17 mouse cellular contexts compared by ENCODE assay signal in genomic region chr7:76650984-76651383, GRCm38 (mm10).
DNase-seq lines count a peak whose midpoint lies in the region; ATAC-seq and TF ChIP-seq lines count a peak whose summit lies in the region.
"Had no signal": no experiment of that assay in that cellular context is flagged by ENCODE, and none has a peak within 500 bp of the region (broad histone marks: within the 10 kb centered on the region; RNA-seq: fewer than 3 reads in every experiment).

No protein-coding gene starts in this region.

- no peak for DNase-seq in lung, adult 2 months
- DNase-seq in left cerebral cortex, postnatal 36 days (ENCODE audit: low spot score in 2 of 2), result no peak
- DNase-seq in adrenal gland, postnatal 36 days, result no peak
- DNase-seq: adrenal gland, postnatal 14 days; cerebellum, adult 2 months; cerebellum, postnatal 10 days; gastrocnemius, postnatal 36 days; heart, adult 11 months; heart, postnatal 36 days had no signal

- no peaks in the 10 kb centered on the region for H3K27me3 ChIP-seq in intestine, embryonic 15.5 days (replicated peaks)
- no peaks in the 10 kb centered on the region for H3K27me3 ChIP-seq in intestine, postnatal 0 days (replicated peaks; ENCODE audit: control insufficient read depth, insufficient read depth, low read length)
- no peaks in the 10 kb centered on the region for H3K27me3 ChIP-seq in lung, embryonic 16.5 days (ENCODE audit: control insufficient read depth, insufficient read depth, low read depth, low read length)
- H3K27me3 ChIP-seq in intestine, embryonic 16.5 days (replicated peaks; ENCODE audit: control insufficient read depth, insufficient read depth, low read length), result no peaks in the 10 kb centered on the region
- H3K27me3 ChIP-seq: forebrain, embryonic 15.5 days; heart, embryonic 13.5 days; Patski had no signal

- H3K36me3 ChIP-seq in intestine, embryonic 15.5 days, result no peaks in the 10 kb centered on the region
- no peaks in the 10 kb centered on the region for H3K36me3 ChIP-seq in intestine, postnatal 0 days (ENCODE audit: control insufficient read depth, insufficient read depth)
- no peaks in the 10 kb centered on the region for H3K36me3 ChIP-seq in lung, embryonic 16.5 days (ENCODE audit: control insufficient read depth, insufficient read depth, low read length)
- H3K36me3 ChIP-seq in intestine, embryonic 16.5 days (ENCODE audit: control insufficient read depth, insufficient read depth, low read length), result no peaks in the 10 kb centered on the region
- H3K36me3 ChIP-seq: forebrain, embryonic 15.5 days; heart, embryonic 13.5 days had no signal

- intact Hi-C loops in left cerebral cortex, postnatal 36 days (cut with DNase I), result no loop called here

- WGBS in intestine, embryonic 15.5 days, result 47% methylated on average over 4 of the region's 4 CpGs
- 56% methylated on average over 4 of the region's 4 CpGs for WGBS in intestine, postnatal 0 days
- 31% methylated on average over 4 of the region's 4 CpGs for WGBS in lung, embryonic 16.5 days
- 41% methylated on average over 4 of the region's 4 CpGs for WGBS in lung, adult 2 months
- WGBS in intestine, embryonic 16.5 days, result 53% methylated on average over 4 of the region's 4 CpGs

- H3K4me2 ChIP-seq in intestine, embryonic 15.5 days (replicated peaks), result no peak overlapping the region
- H3K4me2 ChIP-seq in intestine, postnatal 0 days (replicated peaks; ENCODE audit: low read depth), result no peak overlapping the region
- H3K4me2 ChIP-seq in lung, embryonic 16.5 days (ENCODE audit: low read depth, low read length), result no peak overlapping the region
- H3K4me2 ChIP-seq in intestine, embryonic 16.5 days (ENCODE audit: low read depth, low read length), result no peak overlapping the region
- H3K4me2 ChIP-seq: forebrain, embryonic 15.5 days; heart, embryonic 13.5 days had no signal

- no peak for TF ChIP-seq POLR2A in lung, adult 2 months (IDR thresholded peaks at IDR 0.05; ENCODE audit: borderline replicate concordance, extremely low read depth, low read depth, low read length)

- ATAC-seq in intestine, embryonic 15.5 days, result peak; percentile 53
- ATAC-seq in intestine, postnatal 0 days, result no peak
- peak; percentile 95 for ATAC-seq in lung, embryonic 16.5 days (ENCODE audit: low read depth)
- peak; percentile 59; the same call in 1 of the 2 replicates for ATAC-seq in intestine, embryonic 16.5 days
- ATAC-seq: activated CD4-positive, CD25-positive, alpha-beta regulatory T cell, adult 4 months; forebrain, embryonic 15.5 days; Patski had no signal

- TF ChIP-seq CTCF in intestine, postnatal 0 days (IDR thresholded peaks at IDR 0.05; ENCODE audit: low read depth), result no peak
- no peak for TF ChIP-seq CTCF in lung, adult 2 months (IDR thresholded peaks at IDR 0.05; ENCODE audit: insufficient read depth, low read length)

- H3K4me3 ChIP-seq in intestine, embryonic 15.5 days (replicated peaks), result no peak overlapping the region
- no peak overlapping the region for H3K4me3 ChIP-seq in intestine, postnatal 0 days (ENCODE audit: low read depth, low read length)
- H3K4me3 ChIP-seq in lung, embryonic 16.5 days (ENCODE audit: low read length), result no peak overlapping the region
- no peak overlapping the region for H3K4me3 ChIP-seq in lung, adult 2 months (replicated peaks; ENCODE audit: extremely low read depth, low read depth, low read length)
- no peak overlapping the region for H3K4me3 ChIP-seq in intestine, embryonic 16.5 days (ENCODE audit: low read length)
- H3K4me3 ChIP-seq: forebrain, embryonic 15.5 days; heart, embryonic 13.5 days had no signal

- no peak overlapping the region for H3K9ac ChIP-seq in intestine, embryonic 15.5 days
- no peak overlapping the region for H3K9ac ChIP-seq in intestine, postnatal 0 days (ENCODE audit: low read depth, low read length)
- no peak overlapping the region for H3K9ac ChIP-seq in lung, embryonic 16.5 days (ENCODE audit: low read length)
- H3K9ac ChIP-seq in intestine, embryonic 16.5 days (ENCODE audit: low read depth, low read length), result no peak overlapping the region
- H3K9ac ChIP-seq: forebrain, embryonic 15.5 days; heart, embryonic 13.5 days had no signal

- H3K9me3 ChIP-seq in intestine, embryonic 15.5 days, result no peaks in the 10 kb centered on the region
- H3K9me3 ChIP-seq in intestine, postnatal 0 days (ENCODE audit: control insufficient read depth), result no peaks in the 10 kb centered on the region
- H3K9me3 ChIP-seq in lung, embryonic 16.5 days (ENCODE audit: control insufficient read depth, low read length), result no peaks in the 10 kb centered on the region
- H3K9me3 ChIP-seq in intestine, embryonic 16.5 days (ENCODE audit: control insufficient read depth, low read length), result no peaks in the 10 kb centered on the region
- H3K9me3 ChIP-seq: forebrain, embryonic 15.5 days; heart, embryonic 13.5 days had no signal

- no peaks in the 10 kb centered on the region for H3K4me1 ChIP-seq in intestine, embryonic 15.5 days (replicated peaks)
- no peaks in the 10 kb centered on the region for H3K4me1 ChIP-seq in intestine, postnatal 0 days (replicated peaks; ENCODE audit: control insufficient read depth, insufficient read depth, low read length)
- no peaks in the 10 kb centered on the region for H3K4me1 ChIP-seq in lung, embryonic 16.5 days (replicated peaks; ENCODE audit: control insufficient read depth, insufficient read depth, low read length)
- H3K4me1 ChIP-seq in lung, adult 2 months (ENCODE audit: control insufficient read depth, insufficient read depth, low read length), result no peaks in the 10 kb centered on the region
- H3K4me1 ChIP-seq in intestine, embryonic 16.5 days (ENCODE audit: control insufficient read depth, insufficient read depth, low read length), result no peaks in the 10 kb centered on the region
- H3K4me1 ChIP-seq: forebrain, embryonic 15.5 days; heart, embryonic 13.5 days had no signal

- no peak overlapping the region for H3K27ac ChIP-seq in intestine, embryonic 15.5 days
- no peak overlapping the region for H3K27ac ChIP-seq in intestine, postnatal 0 days (ENCODE audit: low read depth, low read length)
- no peak overlapping the region for H3K27ac ChIP-seq in lung, embryonic 16.5 days (ENCODE audit: low read length)
- H3K27ac ChIP-seq in intestine, embryonic 16.5 days (ENCODE audit: low read length), result no peak overlapping the region
- H3K27ac ChIP-seq: forebrain, embryonic 15.5 days; heart, embryonic 13.5 days had no signal
